Mouse (Mus musculus) liver, embryonic 11.5 days (tissue): ENCODE results near the gene Adam12. TPM values are rescaled to one million over a fixed set of nuclear protein-coding genes. Genes with fewer than 3 reads are reported as not detected.

ENCODE experiments used
- ATAC-seq: fragments of 200-750 bp; cut with Nextera tagmentation; replicated peaks from 2 replicates; pipeline ENCODE4 v1.8.0; 2017; ENCODE audit warnings: moderate number of reproducible peaks, mild to moderate bottlenecking, moderate TSS enrichment, moderate library complexity; ENCODE audit not compliant: low FRiP score
- DNase-seq: peaks from one replicate; pipeline ENCODE4 v3.0.0-alpha.2; 2017; ENCODE audit warnings: low spot score
- H3K27ac ChIP-seq: fragments of 300-500 bp; sonication (generic); 2 replicates; pipeline ENCODE4 v1.5.1; 2014; ENCODE audit warnings: mild to moderate bottlenecking, low read depth, low read length, control low read depth
- H3K27me3 ChIP-seq: fragments of 300-500 bp; sonication (generic); replicated peaks from 2 replicates; pipeline ENCODE4 v1.6.1; 2014; ENCODE audit warnings: low read length, mixed read lengths; ENCODE audit not compliant: control insufficient read depth, insufficient read depth
- H3K36me3 ChIP-seq: fragments of 300-500 bp; sonication (generic); 2 replicates; pipeline ENCODE4 v1.6.1; 2014; ENCODE audit warnings: mild to moderate bottlenecking, low read length, moderate library complexity, mixed read lengths; ENCODE audit not compliant: control insufficient read depth, insufficient read depth
- H3K4me1 ChIP-seq: fragments of 300-500 bp; sonication (generic); replicated peaks from 2 replicates; pipeline ENCODE4 v1.6.1; 2014; ENCODE audit warnings: low read length, mixed read lengths; ENCODE audit not compliant: control insufficient read depth, insufficient read depth
- H3K4me2 ChIP-seq: fragments of 300-500 bp; sonication (generic); 2 replicates; pipeline ENCODE4 v1.6.1; 2014; ENCODE audit warnings: mild to moderate bottlenecking, control low read depth, moderate library complexity
- H3K4me3 ChIP-seq: fragments of 300-500 bp; sonication (generic); 2 replicates; pipeline ENCODE4 v1.5.1; 2014; ENCODE audit warnings: low read depth, low read length, control low read depth
- H3K9ac ChIP-seq: fragments of 300-500 bp; sonication (generic); 2 replicates; pipeline ENCODE4 v1.6.1; 2014; ENCODE audit warnings: low read depth, low read length, control low read depth
- H3K9me3 ChIP-seq: fragments of 300-500 bp; sonication (generic); 2 replicates; pipeline ENCODE4 v1.6.1; 2016; ENCODE audit warnings: low read length, inconsistent platforms, mixed read lengths; ENCODE audit not compliant: control insufficient read depth
- WGBS: fragments of 180-500 bp; shearing (Covaris S2); extraction: QIAGEN DNeasy Blood & Tissue Kit; methylation state at CpG from one replicate; pipeline ENCODE4 v1.1.7; 2014; 5-methylcytosine and 5-hydroxymethylcytosine counted together
- polyA plus RNA-seq: library from polyadenylated mRNA; unstranded; fragments of >200 nt; fragmentation: Nextera tagmentation; extraction: Ambion mirVana; gene quantifications from 2 replicates; pipeline ENCODE4 v1.2.1, GENCODE M21; 2014

Gene Adam12
- polyA plus RNA-seq, 1 experiment from 2014 or later = 11.8 TPM

GRCm38 (mm10) chr7:134193089-134193488 lies 38.9 kb downstream of the Adam12 start:
- no peaks in the 10 kb centered on the region for H3K27me3 ChIP-seq
- H3K36me3 ChIP-seq = no peaks in the 10 kb centered on the region
- H3K27ac ChIP-seq = no peak overlapping the region
- ATAC-seq = no peak
- DNase-seq = no peak
- H3K4me1 ChIP-seq = no peaks in the 10 kb centered on the region; the same call in 1 of the 2 replicates
- H3K4me2 ChIP-seq = no peak overlapping the region
- WGBS = 80% methylated on average over 3 of the region's 3 CpGs
- no peak overlapping the region for H3K4me3 ChIP-seq
- H3K9me3 ChIP-seq = no peaks in the 10 kb centered on the region
- H3K9ac ChIP-seq = no peak overlapping the region

GRCm38 (mm10) chr7:134190101-134190500 lies 41.8 kb downstream of the Adam12 start:
- Histone ChIP-seq H3K9ac (no peak overlapping the region), H3K36me3 (no peaks in the 10 kb centered on the region), H3K4me3 (no peak overlapping the region), H3K27me3 (no peaks in the 10 kb centered on the region), H3K4me1 (no peaks in the 10 kb centered on the region; the same call in 1 of the 2 replicates), H3K9me3 (0 out of 2 replicates have a peak, but pooled peaks cover 3% of the 10 kb centered on the region), H3K27ac (no peak overlapping the region), H3K4me2 (no peak overlapping the region)
- DNase-seq = no peak
- WGBS = 83% methylated on average over 6 of the region's 6 CpGs
- ATAC-seq = no peak

- 78% methylated on average over 6 of the region's 6 CpGs for WGBS
- no peak for ATAC-seq
- DNase-seq = no peak
- no peak overlapping the region for H3K27ac ChIP-seq
- no peak overlapping the region for H3K4me2 ChIP-seq
- H3K4me1 ChIP-seq = no peaks in the 10 kb centered on the region; the same call in 1 of the 2 replicates
- H3K9me3 ChIP-seq = 0 out of 2 replicates have a peak, but pooled peaks cover 5% of the 10 kb centered on the region
- H3K27me3 ChIP-seq = no peaks in the 10 kb centered on the region
- H3K4me3 ChIP-seq = no peak overlapping the region
- no peaks in the 10 kb centered on the region for H3K36me3 ChIP-seq
- H3K9ac ChIP-seq = no peak overlapping the region
Measured at GRCm38 (mm10) chr7:134188565-134188964, 43.4 kb downstream of the Adam12 start.

- WGBS = 83% methylated on average over 1 of the region's 1 CpGs
- DNase-seq (no peak), ATAC-seq (no peak)
- Histone ChIP-seq H3K4me1 (no peaks in the 10 kb centered on the region; the same call in 1 of the 2 replicates), H3K9ac (no peak overlapping the region), H3K4me3 (no peak overlapping the region), H3K27ac (no peak overlapping the region), H3K36me3 (no peaks in the 10 kb centered on the region), H3K27me3 (no peaks in the 10 kb centered on the region), H3K4me2 (no peak overlapping the region), H3K9me3 (0 out of 2 replicates have a peak, but pooled peaks cover 5% of the 10 kb centered on the region)
Measured at GRCm38 (mm10) chr7:134187946-134188345, 44.0 kb downstream of the Adam12 start.

- H3K4me2 ChIP-seq = no peak overlapping the region
- H3K36me3 ChIP-seq = no peaks in the 10 kb centered on the region
- H3K9ac ChIP-seq = no peak overlapping the region
- no peak overlapping the region for H3K4me3 ChIP-seq
- H3K27ac ChIP-seq = no peak overlapping the region
- no peaks in the 10 kb centered on the region; the same call in 1 of the 2 replicates for H3K4me1 ChIP-seq
- H3K9me3 ChIP-seq = 0 out of 2 replicates have a peak, but pooled peaks cover 5% of the 10 kb centered on the region
- DNase-seq = no peak
- no peak for ATAC-seq
- 90% methylated on average over 10 of the region's 10 CpGs for WGBS
- no peaks in the 10 kb centered on the region for H3K27me3 ChIP-seq
Measured at GRCm38 (mm10) chr7:134186497-134186896, 45.4 kb downstream of the Adam12 start.

- Histone ChIP-seq H3K9me3 (0 out of 2 replicates have a peak, but pooled peaks cover 5% of the 10 kb centered on the region), H3K27me3 (no peaks in the 10 kb centered on the region), H3K9ac (no peak overlapping the region), H3K36me3 (no peaks in the 10 kb centered on the region), H3K4me1 (no peaks in the 10 kb centered on the region; the same call in 1 of the 2 replicates), H3K27ac (no peak overlapping the region), H3K4me3 (no peak overlapping the region), H3K4me2 (no peak overlapping the region)
- 85% methylated on average over 4 of the region's 4 CpGs for WGBS
- DNase-seq = no peak
- ATAC-seq = no peak
Measured at GRCm38 (mm10) chr7:134185751-134186150, 46.2 kb downstream of the Adam12 start.

- Histone ChIP-seq H3K9ac (no peak overlapping the region), H3K27me3 (no peaks in the 10 kb centered on the region), H3K4me3 (no peak overlapping the region), H3K27ac (no peak overlapping the region), H3K9me3 (0 out of 2 replicates have a peak, but pooled peaks cover 5% of the 10 kb centered on the region), H3K4me1 (no peaks in the 10 kb centered on the region), H3K4me2 (no peak overlapping the region), H3K36me3 (no peaks in the 10 kb centered on the region)
- ATAC-seq (no peak), DNase-seq (no peak)
- WGBS = 84% methylated on average over 1 of the region's 1 CpGs
Measured at GRCm38 (mm10) chr7:134181717-134182116, 50.2 kb downstream of the Adam12 start.

- Histone ChIP-seq H3K4me2 (no peak overlapping the region), H3K27ac (no peak overlapping the region), H3K36me3 (no peaks in the 10 kb centered on the region), H3K27me3 (no peaks in the 10 kb centered on the region), H3K4me1 (no peaks in the 10 kb centered on the region), H3K9ac (no peak overlapping the region), H3K9me3 (0 out of 2 replicates have a peak, but pooled peaks cover 5% of the 10 kb centered on the region), H3K4me3 (no peak overlapping the region)
- WGBS = 81% methylated on average over 1 of the region's 1 CpGs
- DNase-seq (no peak), ATAC-seq (no peak)
Measured at GRCm38 (mm10) chr7:134181056-134181455, 50.9 kb downstream of the Adam12 start.

GRCm38 (mm10) chr7:134177051-134177450 lies 54.9 kb downstream of the Adam12 start:
- Histone ChIP-seq H3K4me3 (no peak overlapping the region), H3K4me2 (no peak overlapping the region), H3K36me3 (no peaks in the 10 kb centered on the region), H3K27ac (no peak overlapping the region), H3K9me3 (no peaks in the 10 kb centered on the region), H3K27me3 (no peaks in the 10 kb centered on the region), H3K9ac (no peak overlapping the region), H3K4me1 (no peaks in the 10 kb centered on the region)
- WGBS = 74% methylated on average over 2 of the region's 2 CpGs
- ATAC-seq (no peak), DNase-seq (no peak)
